Mouse (Mus musculus) lung, postnatal 25 days (tissue): Measurements from ENCODE around the gene B3gnt2.
A peak's percentile ranks its signal among the peaks of the same experiment; 100 is the strongest.

Experiments
- DNase-seq: peaks from one replicate; pipeline ENCODE4 v3.0.0; 2022; ENCODE audit warnings: low spot score

Gene B3gnt2

DNA sequence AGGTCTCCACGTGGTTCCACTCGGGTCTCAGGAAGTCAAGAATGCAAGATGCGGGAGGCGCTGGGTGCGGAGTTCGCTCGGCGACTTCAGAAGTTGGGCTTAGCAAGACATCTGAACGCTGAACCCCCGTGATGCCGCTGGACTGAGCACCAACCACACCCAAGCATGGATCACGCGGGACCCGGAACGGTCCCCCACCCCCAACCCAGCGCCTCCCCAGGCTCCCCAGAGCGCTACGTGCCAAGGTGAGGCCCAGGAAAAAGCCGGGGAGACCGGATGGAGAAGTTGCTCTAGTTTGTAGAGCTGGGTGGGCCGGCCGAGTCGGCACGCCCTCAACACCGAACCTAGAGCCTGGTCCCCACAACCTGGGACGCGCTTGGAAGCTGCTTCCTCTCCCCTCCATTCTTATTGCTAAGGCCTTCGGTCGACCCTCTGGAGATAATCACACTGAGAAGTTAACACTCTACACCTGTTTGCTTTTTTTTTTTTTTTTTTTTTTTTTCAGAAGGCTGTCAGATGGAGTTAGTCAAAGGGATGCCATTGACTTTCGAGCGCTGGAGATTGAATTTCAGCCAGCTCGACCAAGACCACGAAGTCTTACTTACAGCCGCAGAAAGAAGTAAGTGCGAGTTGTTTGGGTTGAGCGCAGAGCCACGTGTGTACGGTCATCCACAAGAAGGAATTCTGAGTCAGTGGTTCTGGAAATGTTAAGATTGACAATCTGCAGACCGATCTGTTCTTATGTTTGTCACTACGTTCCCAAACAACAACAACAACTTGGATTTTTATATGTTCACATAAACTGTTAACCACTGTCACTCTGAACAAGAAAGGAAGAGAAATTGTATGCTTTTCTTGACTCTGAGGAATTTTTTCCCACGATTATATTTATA lies at the start of gene B3gnt2:
TSS of gene B3gnt2 (minus strand) at position 627 of the 893 bp plus-strand sequence.
- peak; percentile 51 for DNase-seq

DNA sequence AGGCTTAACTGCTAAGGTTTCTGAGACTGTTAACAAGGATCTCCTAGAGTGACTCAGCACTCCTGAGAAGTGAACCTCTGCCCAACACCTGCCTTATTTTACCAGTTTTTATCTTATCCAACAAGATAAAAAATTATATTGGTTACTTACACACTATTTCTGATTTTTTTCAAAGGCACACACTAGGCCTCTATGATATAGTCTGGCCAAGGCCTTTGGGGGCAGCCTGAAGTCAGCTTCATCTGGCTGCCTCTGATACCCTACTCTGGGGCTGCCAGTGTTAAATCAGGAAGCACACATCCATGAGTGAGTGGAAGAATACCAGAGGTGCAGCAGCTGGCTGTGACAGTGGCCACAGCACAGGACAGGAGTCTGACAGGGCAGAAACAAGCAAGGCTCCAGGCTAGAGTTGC lies 45.7 kb upstream of the B3gnt2 start:
- DNase-seq = no peak

DNA sequence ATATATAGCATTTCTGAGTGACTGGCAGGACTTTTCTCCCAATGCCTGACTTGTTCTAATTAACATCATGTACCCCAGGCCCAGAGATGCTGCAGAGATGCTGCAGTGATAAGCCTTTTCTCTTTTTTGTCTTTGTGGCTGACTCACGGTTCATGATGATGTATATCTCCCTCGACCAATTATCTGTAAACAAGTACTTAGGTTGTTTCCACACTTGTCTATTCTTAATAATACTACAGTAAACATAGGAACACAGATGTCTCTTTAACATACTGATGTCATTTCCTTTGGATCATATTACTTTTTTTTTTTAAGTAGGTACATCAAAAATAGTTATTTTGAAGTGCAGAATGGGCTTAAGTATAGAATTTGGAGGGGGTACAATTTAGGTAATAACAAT lies 42.2 kb upstream of the B3gnt2 start:
- no peak for DNase-seq

DNA sequence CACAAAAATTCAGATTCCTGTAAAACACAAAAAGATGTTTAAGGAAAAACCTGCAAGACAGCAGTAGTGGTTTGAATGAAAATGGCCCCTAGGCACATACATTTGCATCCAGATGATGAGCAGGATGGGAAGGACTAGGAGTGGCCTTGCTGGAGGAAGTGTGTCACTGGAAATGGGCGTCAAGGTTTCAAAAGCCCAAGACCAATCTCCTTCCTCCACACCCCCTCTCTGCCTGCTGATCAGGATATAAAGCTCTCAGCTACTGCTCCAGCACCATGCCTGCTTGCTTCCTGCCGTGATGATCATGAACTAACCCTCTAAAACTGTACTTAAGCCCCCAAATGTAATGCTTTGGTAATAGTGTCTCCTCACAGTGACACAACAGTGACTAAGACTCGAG lies 39.3 kb upstream of the B3gnt2 start:
- DNase-seq = no peak

DNA sequence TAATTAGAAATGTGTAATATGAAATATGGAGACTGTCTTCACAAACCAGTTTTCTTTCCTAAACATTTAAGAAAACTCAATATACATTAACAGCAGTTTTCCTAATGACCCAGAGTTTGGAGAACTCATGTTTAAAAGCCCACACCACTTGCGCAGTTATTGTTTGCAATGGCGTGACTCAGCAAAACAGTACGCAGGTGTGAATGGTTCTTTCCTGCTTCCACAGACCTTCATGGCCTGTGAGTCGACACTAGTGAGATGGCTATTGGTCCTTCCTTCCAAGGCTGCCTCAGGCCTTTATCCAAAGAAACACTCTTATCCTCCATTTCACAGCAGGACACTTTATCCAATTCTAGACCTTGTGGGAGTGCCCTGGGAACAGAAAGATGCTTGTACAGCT lies 36.9 kb upstream of the B3gnt2 start:
- DNase-seq = no peak

DNA sequence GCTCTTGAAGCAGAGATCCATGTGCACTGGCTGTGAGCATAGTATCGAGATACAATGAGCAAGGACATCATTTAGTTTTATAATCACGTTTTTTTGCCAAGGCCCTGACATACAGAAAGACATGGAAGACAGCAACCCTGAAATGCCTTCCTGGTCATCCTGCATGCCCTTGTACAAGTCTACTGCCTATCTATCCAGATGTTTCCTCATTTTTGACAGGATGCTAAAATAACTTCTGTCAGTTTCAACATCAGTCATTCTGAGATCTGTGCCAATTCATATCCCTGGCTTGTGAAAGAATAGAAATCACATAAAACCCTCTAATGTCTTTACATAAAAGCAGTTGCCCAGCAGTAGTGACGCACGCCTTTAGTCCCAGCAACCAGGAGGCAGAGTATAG lies 36.4 kb upstream of the B3gnt2 start:
- DNase-seq = peak; percentile 14

DNA sequence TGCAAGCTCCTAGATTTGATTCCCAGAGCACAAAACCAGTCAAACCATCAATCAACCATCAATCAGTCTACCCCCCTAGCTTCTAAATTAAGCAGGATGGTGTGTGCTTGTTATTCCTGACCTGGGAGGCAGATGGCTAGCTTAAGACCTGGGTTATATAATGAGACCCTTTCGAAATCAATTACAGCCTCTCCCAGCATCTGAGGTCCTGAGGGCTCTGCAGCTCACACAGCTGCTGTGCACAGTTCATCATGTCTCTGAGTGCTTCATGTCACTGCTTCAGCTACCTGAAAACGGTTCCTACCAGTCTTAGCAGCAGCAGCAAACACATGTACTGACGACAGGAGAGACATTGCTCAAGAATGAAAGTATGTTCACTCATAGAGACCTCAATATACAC lies 32.3 kb upstream of the B3gnt2 start:
- no peak for DNase-seq

DNA sequence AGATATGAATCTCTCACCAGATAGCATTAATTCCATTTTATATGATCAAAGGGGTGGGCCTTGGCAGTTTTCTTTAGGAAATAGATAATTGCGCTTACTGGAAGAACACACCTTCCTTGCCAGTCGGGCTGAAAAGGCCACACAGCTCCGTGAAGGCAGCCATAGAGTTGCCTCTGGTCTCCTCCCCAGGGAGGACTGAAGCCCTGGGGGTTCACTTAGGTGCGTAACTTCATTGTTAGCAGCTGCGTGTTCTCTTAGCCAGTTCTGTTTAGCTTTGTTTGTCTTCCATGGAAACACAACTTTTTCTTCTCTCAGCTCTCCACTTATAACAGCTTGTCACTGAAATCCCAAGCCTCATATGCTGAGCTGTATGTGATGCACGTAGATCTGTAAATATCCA lies 31.7 kb upstream of the B3gnt2 start:
- DNase-seq = peak; percentile 16

DNA sequence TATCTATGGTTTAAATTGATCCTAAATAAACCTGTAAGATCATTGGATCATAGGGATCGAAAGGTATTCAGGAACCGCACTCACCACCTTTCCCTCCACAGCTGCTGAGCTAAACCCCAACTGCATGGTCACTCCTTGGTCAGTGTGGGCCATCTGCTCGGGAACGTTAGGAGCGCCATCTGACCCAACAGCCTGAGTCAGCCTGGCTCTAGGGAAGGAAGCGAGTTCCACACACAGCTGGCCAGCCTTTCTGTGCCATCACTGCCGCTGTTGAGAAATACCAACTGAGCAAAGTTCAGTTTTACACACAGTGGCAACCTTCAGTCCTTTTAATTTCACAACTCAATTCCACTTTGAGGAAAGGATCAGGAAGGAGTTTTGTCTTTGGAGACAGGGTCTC lies 31.1 kb upstream of the B3gnt2 start:
- DNase-seq = peak; percentile 35

DNA sequence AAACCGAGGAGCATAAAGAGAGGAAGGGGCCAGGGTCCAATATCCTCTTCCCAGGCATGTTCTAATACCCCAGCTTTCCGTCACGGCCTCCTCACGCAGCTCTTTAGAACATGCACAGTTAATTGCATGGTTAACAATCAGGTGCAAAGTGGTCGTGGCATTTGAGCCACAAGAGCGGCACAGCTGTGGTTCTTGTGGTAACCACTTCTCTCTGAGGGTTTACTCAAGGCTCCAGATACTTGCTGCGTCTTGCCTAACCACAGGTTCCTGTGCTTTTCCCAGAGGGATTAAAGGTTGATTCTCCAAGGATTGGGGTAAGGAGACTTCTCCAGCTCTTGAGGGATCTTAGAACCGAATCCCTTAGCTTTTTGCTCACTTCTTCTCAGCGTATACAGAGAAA lies 30.5 kb upstream of the B3gnt2 start:
- peak; percentile 26 for DNase-seq

DNA sequence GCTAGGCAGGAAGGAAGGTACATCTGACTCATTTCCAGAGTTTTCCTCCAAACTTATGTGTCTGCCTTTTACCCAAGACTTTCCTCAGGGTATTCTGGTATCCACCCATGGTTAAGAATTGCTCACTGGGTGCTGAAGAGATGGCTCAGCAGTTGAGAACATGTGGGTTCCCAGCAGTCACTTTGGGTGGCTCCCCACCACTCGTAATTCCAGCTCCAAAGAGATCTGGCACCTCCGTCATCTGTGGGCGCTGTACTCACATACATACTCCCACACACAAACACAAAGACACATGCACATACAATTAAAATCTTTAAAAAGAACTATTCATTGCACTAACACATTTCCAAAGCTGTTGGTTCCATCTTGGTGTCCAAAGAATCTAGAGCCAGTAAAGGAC lies 28.5 kb upstream of the B3gnt2 start:
- DNase-seq = no peak

DNA sequence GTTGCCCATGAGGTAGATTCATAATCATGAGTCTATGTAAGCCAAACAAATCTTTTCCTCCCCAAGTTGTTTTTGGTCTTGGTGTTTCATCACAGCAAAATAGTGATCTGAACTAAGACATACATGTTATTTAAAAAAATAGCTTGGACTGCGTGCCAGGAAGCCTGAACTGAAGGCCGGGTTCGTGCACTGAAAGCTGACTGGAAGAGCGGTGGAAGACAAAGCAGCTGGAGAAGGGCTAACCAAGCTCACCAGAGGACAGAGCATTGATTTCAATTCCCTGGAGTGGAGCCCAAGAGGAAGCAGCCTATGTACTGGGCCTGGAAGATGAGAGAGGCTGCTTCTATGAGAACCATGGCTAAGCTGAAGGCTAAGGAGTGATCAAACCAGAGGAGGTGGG lies 26.2 kb upstream of the B3gnt2 start:
- no peak for DNase-seq

DNA sequence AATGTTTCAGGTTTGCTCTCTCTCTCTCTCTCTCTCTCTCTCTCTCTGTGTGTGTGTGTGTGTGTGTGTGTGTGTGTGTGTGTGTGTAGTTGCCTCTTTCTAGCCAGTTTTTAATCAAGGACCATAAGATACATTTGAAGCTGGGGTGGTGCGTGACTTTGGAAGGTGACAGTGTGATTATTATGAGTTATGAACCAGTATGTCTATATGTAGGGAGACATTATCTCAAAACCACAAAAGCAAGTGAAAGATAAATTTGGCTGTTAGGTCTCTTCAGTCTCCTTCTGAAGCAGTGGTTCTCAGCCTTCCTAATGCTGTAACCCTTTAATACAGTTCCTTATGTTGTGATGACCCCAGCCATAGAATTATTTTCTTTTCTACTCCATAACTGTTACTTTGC lies 24.6 kb upstream of the B3gnt2 start:
- DNase-seq = no peak

DNA sequence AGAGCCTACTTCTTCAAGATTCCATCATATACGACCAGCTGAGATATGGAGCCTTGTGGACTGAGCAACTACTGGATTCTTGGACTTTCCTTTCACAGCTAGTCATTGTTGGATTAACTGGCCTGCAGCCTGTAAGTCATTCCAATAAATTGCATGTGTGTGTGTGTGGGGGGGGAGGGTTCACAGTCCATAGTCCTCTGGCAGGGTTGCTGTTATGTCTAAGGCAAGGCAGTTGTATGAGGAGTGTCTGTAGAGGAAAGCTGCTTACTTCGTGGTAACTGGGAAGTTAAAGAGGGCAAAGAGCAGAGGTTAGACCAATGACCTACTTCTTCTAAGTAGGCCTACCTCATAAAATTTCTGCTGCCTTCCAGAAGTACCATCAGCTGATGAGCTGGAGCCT lies 22.9 kb upstream of the B3gnt2 start:
- no peak for DNase-seq

DNA sequence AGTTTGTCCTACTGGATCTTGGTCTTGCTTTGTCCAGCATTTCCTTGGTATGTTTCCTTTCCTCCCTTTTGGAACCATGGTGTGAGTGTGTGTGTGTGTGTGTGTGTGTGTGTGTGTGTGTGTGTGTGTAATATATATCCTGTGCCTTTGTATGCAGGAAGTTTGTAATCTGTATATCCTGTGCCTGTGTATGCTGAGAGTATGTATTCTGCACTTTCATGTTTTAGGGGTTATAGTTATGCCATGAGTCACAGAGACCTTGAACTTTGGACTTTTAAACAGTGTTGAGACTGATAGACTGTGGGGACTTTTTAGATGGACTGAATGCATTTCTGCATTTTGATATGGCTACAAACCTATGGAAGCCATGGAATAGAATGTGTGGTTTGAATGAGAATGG lies 22.2 kb upstream of the B3gnt2 start:
- DNase-seq = no peak

DNA sequence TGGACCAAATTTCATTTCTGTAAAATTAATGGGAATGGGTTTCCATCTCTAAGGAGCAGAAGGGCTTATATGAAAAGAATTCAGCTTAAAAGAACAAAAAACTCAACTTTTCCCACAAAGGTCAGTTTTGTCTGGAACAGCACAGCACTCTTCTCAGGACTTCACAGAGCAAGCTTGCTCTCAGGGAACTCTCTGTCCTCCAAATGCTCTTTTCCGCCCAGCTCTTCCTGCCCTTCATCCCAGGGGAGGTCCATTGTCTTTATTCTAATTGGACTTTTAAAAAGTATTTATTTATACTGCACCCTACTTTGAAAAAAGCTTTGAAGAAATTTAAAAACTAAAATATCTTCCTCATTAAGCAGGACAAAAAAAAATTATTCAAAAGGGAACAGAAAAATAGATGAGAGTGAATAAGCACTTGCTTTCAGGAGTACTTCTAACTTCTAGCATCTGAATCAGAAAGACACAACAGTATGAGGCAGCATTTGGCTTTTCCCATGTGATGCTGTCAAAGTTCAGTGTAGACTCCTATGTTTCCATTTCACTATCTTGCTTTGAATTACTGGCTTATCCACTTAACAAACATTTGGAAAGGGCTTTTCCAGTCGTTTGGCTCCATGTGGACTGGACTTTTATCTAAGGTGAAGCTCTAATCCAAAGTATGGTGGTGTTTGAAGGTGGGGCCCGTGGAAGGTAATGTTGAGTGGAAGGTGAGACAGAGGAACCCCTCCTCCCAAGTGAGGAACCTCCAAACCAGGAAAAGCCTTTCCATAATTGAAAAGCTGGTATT lies 19.8 kb upstream of the B3gnt2 start:
- DNase-seq = no peak

DNA sequence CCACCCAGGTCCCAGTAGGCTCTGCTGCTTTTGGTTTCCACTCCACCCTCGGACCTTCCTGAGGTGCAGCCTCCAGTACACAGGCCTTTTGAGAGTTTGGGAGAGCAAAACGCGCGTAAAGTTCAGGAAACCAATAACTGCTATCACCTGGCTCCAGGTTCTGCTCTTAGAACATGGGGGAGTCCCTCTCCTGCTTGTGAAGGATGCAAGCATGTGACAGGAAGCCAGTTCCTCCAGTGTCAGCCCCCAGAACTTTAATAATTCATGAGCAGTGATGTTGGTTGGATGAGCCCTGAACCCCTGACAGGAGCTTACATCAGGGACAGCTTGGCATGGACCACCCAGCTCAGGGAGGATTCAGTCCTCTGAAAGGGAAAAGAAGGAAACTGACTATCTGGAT lies 18.9 kb upstream of the B3gnt2 start:
- DNase-seq = no peak

DNA sequence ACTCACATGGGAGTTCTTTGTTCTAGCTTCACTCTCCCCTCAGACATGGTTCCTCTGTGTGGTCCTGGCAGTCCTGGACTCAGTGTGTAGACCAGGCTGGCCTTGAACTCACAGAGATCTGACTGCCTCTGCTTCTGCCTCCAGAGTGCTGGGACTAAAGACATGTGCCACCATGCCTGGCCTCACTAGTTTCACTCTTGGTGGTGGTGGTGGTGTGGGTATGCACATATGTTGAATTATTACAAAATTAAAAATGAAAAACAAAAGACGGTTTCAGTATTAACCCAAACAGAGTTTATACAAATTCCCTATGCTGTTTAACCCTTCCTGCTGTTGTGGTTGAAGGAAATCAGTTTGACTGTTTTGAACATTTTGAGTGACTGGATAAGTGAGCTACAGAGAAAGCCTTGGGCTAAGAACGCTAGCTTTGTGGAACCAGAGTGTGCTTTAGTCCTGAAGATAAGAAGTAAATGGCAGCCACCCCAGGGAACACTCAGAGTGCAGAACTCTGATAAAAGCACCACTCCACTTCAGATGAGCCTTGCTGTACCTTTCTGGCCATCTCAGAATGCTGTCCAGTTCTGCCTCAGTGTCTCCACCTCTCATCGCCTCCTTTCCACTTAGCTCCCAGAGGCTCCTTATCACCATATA lies 16.0 kb upstream of the B3gnt2 start:
- DNase-seq = no peak

DNA sequence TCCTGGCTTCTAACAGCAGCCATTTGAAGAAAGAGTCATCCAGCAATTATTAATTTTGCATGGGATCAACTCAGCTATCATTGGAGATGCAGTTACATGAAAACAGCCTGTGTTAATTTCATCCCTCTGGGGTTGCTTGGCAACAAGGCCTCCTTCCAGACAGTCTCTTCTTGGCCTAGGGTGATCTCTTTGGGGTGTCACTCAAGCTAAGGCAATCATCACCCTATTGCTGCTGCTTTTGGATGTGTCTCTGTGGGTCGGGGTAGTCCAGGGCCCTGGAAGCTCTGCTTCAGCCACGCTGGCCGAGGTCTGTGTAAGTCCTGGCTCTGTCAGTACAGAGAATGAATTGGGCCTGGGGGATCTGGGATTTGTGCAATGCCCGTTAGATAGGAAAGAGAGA lies 14.5 kb upstream of the B3gnt2 start:
- no peak for DNase-seq

DNA sequence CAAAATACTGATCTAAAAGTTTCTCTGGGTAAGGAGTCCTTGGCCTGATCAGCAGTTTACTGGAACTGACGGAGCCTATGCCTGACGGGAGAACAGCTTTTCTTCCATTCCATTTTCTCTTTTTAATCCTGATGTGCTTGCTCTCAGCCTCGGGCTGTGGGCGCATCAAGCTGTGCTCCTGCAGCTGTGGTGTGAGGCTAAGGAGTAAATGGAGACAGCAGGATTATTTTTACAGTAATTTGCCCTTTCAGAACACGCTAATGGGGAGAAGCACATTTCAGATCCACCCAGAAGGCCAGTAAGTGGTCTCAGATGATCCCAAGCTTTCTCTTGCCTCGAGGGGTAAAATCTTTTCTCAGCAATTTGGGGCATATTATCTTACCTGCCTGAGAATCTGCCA lies 14.0 kb upstream of the B3gnt2 start:
- DNase-seq = no peak

DNA sequence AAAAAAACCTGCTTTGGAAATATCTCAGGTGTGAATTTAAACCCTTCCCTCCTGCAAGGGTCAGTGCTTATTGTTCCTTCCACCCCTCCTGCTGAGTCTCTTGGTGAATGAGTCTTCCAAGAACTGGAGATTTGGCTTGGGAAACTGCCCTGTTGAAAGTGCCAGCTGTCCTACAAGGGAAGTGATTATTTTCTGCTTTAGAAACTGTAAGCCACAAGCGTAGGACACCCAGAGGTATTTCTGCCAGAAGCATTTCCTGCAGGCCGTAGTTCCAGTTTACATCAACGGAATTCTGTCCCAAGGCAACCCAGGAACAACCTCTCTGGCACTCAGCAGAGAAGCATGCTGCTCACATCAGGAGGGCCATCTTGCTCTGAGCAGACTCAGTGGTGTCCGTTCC lies 12.6 kb upstream of the B3gnt2 start:
- no peak for DNase-seq

DNA sequence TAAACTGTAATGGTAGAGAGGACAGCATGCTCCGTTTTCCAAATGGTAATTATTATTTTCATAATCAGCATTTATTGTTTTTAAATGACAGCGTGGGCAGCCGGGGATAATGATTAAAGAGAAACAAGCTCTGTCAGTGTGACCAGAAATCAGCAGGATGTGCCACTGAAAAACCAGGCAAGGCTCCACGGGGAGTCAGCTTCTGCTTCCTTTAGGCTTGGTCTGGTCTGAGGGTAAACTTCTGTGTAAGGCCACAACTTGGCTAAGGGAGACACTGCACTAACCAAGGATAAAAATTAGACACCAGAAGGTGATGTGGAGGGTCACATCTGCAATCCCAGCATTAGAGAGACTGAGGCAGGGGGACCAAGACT lies 11.5 kb upstream of the B3gnt2 start:
- no peak for DNase-seq
